8 mouse cellular contexts compared by ENCODE assay signal in the genomic region with DNA sequence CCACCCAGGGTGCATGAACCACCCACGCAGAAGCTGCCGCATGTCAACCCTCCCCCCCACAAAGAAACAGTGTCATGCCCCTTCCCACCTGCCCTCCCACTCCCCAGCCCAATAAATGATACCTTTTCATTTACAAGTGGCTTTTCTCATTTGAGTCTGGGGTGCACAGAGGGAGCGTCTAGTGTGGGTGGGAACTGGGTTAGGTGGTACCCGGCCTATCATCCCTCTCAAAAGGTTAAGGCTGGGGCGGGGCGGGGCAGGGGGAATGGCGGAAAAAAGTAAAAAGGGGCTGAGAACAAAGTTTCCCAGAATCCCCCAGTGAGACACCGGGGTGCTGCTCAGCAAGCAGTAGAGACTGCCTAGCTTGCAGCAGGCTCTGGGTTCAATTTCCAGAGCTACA. TPM values are rescaled to one million over a fixed set of nuclear protein-coding genes. Genes with fewer than 3 reads are reported as not detected.
DNase-seq lines count a peak whose midpoint lies in the region; ATAC-seq and TF ChIP-seq lines count a peak whose summit lies in the region.
"Had no signal": no experiment of that assay in that cellular context is flagged by ENCODE, and none has a peak within 500 bp of the region (broad histone marks: within the 10 kb centered on the region; RNA-seq: fewer than 3 reads in every experiment).

No protein-coding gene starts in this region.

- in situ Hi-C loops in CH12.LX (cut with MboI; ENCODE audit: low pct_ligation_motif_present, low pct_unique_long_range_greater_than_20kb, low sequenced_read_pairs) = loop anchor here (5.0 kb wide), 1 partner anchor 38 kb away; no protein-coding TSS in a partner anchor

- H3K79me2 ChIP-seq in CH12.LX (replicated peaks; ENCODE audit: control insufficient read depth, extremely low read depth, insufficient read depth, poor library complexity, severe bottlenecking) = no peaks in the 10 kb centered on the region

- H3K4me3 ChIP-seq in CH12.LX (replicated peaks in 1 of 3; ENCODE audit: low read depth in 2 of 3, low read length in 2 of 3, poor library complexity in 1 of 3) = peak overlapping the region in 2 of 3 experiments; percentile 52 to 54
- H3K4me3 ChIP-seq in ES-Bruce4 (ENCODE audit: low read depth, low read length) = peak overlapping the region; percentile 49
- H3K4me3 ChIP-seq in hindbrain, embryonic 11.5 days (ENCODE audit: low read depth, low read length) = no peak overlapping the region
- no peak overlapping the region for H3K4me3 ChIP-seq in liver, embryonic 15.5 days (replicated peaks)

- WGBS in hindbrain, embryonic 11.5 days = under 1% methylated on average over 6 of the region's 8 CpGs
- WGBS in liver, embryonic 15.5 days (ENCODE audit: insufficient replicate concordance) = 3% methylated on average over 8 of the region's 8 CpGs

- no peak for TF ChIP-seq CTCF in CH12.LX (conservative IDR thresholded peaks at IDR 0.05 in 1 of 2, IDR thresholded peaks at IDR 0.05 in 1 of 2; ENCODE audit: low read depth in 2 of 2, low read length in 2 of 2)
- TF ChIP-seq CTCF in ES-Bruce4 (IDR thresholded peaks at IDR 0.05; ENCODE audit: low read depth, low read length) = no peak

- H3K9me3 ChIP-seq in CH12.LX (replicated peaks; ENCODE audit: low read length) = no peaks in the 10 kb centered on the region
- H3K9me3 ChIP-seq in ES-Bruce4 (replicated peaks; ENCODE audit: control insufficient read depth, insufficient read depth, low read length, poor library complexity, severe bottlenecking) = no peaks in the 10 kb centered on the region
- no peaks in the 10 kb centered on the region for H3K9me3 ChIP-seq in hindbrain, embryonic 11.5 days (ENCODE audit: control insufficient read depth, low read length)
- H3K9me3 ChIP-seq in liver, embryonic 15.5 days (replicated peaks) = no peaks in the 10 kb centered on the region

- no peak for TF ChIP-seq POLR2A in CH12.LX (IDR thresholded peaks at IDR 0.05; ENCODE audit: low read depth, low read length)
- no peak for TF ChIP-seq POLR2A in ES-Bruce4 (IDR thresholded peaks at IDR 0.05; ENCODE audit: insufficient read depth, low read length)

- H3K27ac ChIP-seq in CH12.LX (ENCODE audit: insufficient read depth, low read depth) = no peak overlapping the region
- H3K27ac ChIP-seq in ES-Bruce4 (ENCODE audit: insufficient read depth, low read length) = peak overlapping the region; percentile 89
- no peak overlapping the region for H3K27ac ChIP-seq in hindbrain, embryonic 11.5 days (ENCODE audit: low read depth, low read length)
- H3K27ac ChIP-seq in liver, embryonic 15.5 days (replicated peaks) = no peak overlapping the region

- DNase-seq in CH12.LX (ENCODE audit: extremely low read depth) (no peak), adipocyte (ENCODE audit: low spot score) (no peak)
- DNase-seq in hindbrain, embryonic 11.5 days (ENCODE audit: low spot score) = no peak
- DNase-seq in cerebellum, postnatal 10 days = no peak
- no peak for DNase-seq in thymus, postnatal 25 days
- DNase-seq: gastrocnemius, postnatal 14 days had no signal

- no peak for TF ChIP-seq RAD21 in CH12.LX (IDR thresholded peaks at IDR 0.05; ENCODE audit: low read depth, low read length)

- TF ChIP-seq EP300 in CH12.LX (IDR thresholded peaks at IDR 0.05; ENCODE audit: low read length) (no peak), ES-Bruce4 (IDR thresholded peaks at IDR 0.05; ENCODE audit: insufficient read depth, low read depth, low read length) (no peak)

- H3K27me3 ChIP-seq in CH12.LX (replicated peaks) = no peaks in the 10 kb centered on the region
- no peaks in the 10 kb centered on the region for H3K27me3 ChIP-seq in ES-Bruce4 (ENCODE audit: control insufficient read depth, insufficient read depth, low read length, poor library complexity, severe bottlenecking)
- H3K27me3 ChIP-seq in hindbrain, embryonic 11.5 days (ENCODE audit: control insufficient read depth, insufficient read depth, low read length) = peaks cover 30% of the 10 kb centered on the region
- H3K27me3 ChIP-seq in liver, embryonic 15.5 days = peaks cover 87% of the 10 kb centered on the region

- H3K4me1 ChIP-seq in CH12.LX (ENCODE audit: control insufficient read depth in 1 of 2, insufficient read depth in 2 of 2) (peaks cover 16 to 32% of the 10 kb centered on the region in 2 experiments), ES-Bruce4 (ENCODE audit: control insufficient read depth, insufficient read depth, low read length) (peaks cover 11% of the 10 kb centered on the region)
- peaks cover 8% of the 10 kb centered on the region for H3K4me1 ChIP-seq in hindbrain, embryonic 11.5 days (replicated peaks; ENCODE audit: control insufficient read depth, insufficient read depth, low read length)
- no peaks in the 10 kb centered on the region for H3K4me1 ChIP-seq in liver, embryonic 15.5 days (replicated peaks)

- ATAC-seq in hindbrain, embryonic 11.5 days (ENCODE audit: low FRiP score) = peak; percentile 25; the same call in 1 of the 2 replicates
- ATAC-seq in liver, embryonic 15.5 days (ENCODE audit: insufficient read depth) = no peak

- peak overlapping the region; percentile 81 for H3K4me2 ChIP-seq in CH12.LX (ENCODE audit: insufficient read depth, low read depth, poor library complexity, severe bottlenecking)
- peak overlapping the region; percentile 43 for H3K4me2 ChIP-seq in hindbrain, embryonic 11.5 days (replicated peaks; ENCODE audit: low read depth, low read length)
- peak overlapping the region; percentile 45 for H3K4me2 ChIP-seq in liver, embryonic 15.5 days

- H3K9ac ChIP-seq in CH12.LX (ENCODE audit: insufficient read depth, low read depth) = peak overlapping the region; percentile 57
- peak overlapping the region; percentile 38 for H3K9ac ChIP-seq in ES-Bruce4 (ENCODE audit: low read depth, poor library complexity, severe bottlenecking)
- no peak overlapping the region for H3K9ac ChIP-seq in hindbrain, embryonic 11.5 days (ENCODE audit: low read depth, low read length)
- no peak overlapping the region for H3K9ac ChIP-seq in liver, embryonic 15.5 days

- H3K36me3 ChIP-seq in CH12.LX (replicated peaks in 1 of 2; ENCODE audit: control insufficient read depth in 1 of 2, insufficient read depth in 1 of 2, low read length in 1 of 2) = peaks cover 0 to 9% of the 10 kb centered on the region in 2 experiments
- no peaks in the 10 kb centered on the region for H3K36me3 ChIP-seq in ES-Bruce4 (ENCODE audit: control insufficient read depth, insufficient read depth, low read length, poor library complexity, severe bottlenecking)
- no peaks in the 10 kb centered on the region for H3K36me3 ChIP-seq in hindbrain, embryonic 11.5 days (ENCODE audit: control insufficient read depth, insufficient read depth, low read length)
- no peaks in the 10 kb centered on the region for H3K36me3 ChIP-seq in liver, embryonic 15.5 days (replicated peaks)

- dilution Hi-C loops in CH12.LX (cut with MboI; ENCODE audit: extremely low pct_ligation_motif_present, extremely low pct_unique_long_range_greater_than_20kb, low sequenced_read_pairs) = no loop called here

TF ChIP-seq in CH12.LX, 34 proteins besides CTCF, POLR2A, EP300 and RAD21:
- TF ChIP-seq ZNF384 (IDR thresholded peaks at IDR 0.05; ENCODE audit: low read depth, low read length) (no peak), GABPA (IDR thresholded peaks at IDR 0.05; ENCODE audit: insufficient replicate concordance, low read depth, low read length) (no peak), IRF4 (IDR thresholded peaks at IDR 0.05; ENCODE audit: low read depth, low read length) (no peak), SMC3 (IDR thresholded peaks at IDR 0.05; ENCODE audit: low read depth, low read length) (no peak)

RNA-seq across cellular contexts. Expression of a gene that starts 14.2 kb away (rescaled TPM):
- total RNA-seq in CH12.LX (2012; rRNA removed) (1.4 and 1.7 TPM in 2 replicates), CH12.LX (2014; rRNA removed) (0.18 and 0.31 TPM in 2 replicates)
- polyA plus RNA-seq in CH12.LX (2012; ENCODE audit: insufficient read length, low read depth) (3.4 and 5.6 TPM in 2 replicates), ES-Bruce4 (2011; ENCODE audit: insufficient read depth, insufficient read length, low read depth, missing spikeins) (12.3 and 15.5 TPM in 2 replicates)
- polyA plus RNA-seq in hindbrain, embryonic 11.5 days (2014; fragmentation: Nextera tagmentation; extraction: Ambion mirVana) = 1.4 and 2.1 TPM in 2 replicates
- polyA plus RNA-seq in liver, embryonic 15.5 days (2015; fragmentation: Nextera tagmentation; extraction: Ambion mirVana) = 0.05 TPM in 2 replicates

RNA-seq across cellular contexts. Expression of a gene that starts 32.4 kb away (rescaled TPM):
- total RNA-seq in CH12.LX (2012; rRNA removed) (194 and 200 TPM in 2 replicates), CH12.LX (2014; rRNA removed) (133 and 175 TPM in 2 replicates)
- polyA plus RNA-seq in CH12.LX (2012; ENCODE audit: insufficient read length, low read depth) (239 and 253 TPM in 2 replicates), ES-Bruce4 (2011; ENCODE audit: insufficient read depth, insufficient read length, low read depth, missing spikeins) (0.97 and 1.1 TPM in 2 replicates)
- 0.28 and 0.66 TPM in 2 replicates for polyA plus RNA-seq in hindbrain, embryonic 11.5 days (2014; fragmentation: Nextera tagmentation; extraction: Ambion mirVana)
- 13.8 and 14.2 TPM in 2 replicates for polyA plus RNA-seq in liver, embryonic 15.5 days (2015; fragmentation: Nextera tagmentation; extraction: Ambion mirVana)
- total RNA-seq: gastrocnemius, postnatal 14 days had no signal

RNA-seq across cellular contexts. Expression of a gene that starts 50.9 kb away (rescaled TPM):
- total RNA-seq in CH12.LX (2012; rRNA removed) = 36.8 and 50.0 TPM in 2 replicates
- 13.9 and 14.2 TPM in 2 replicates for total RNA-seq in CH12.LX (2014; rRNA removed)
- 40.5 and 43.8 TPM in 2 replicates for polyA plus RNA-seq in CH12.LX (2012; ENCODE audit: insufficient read length, low read depth)
- 67.6 and 95.7 TPM in 2 replicates for polyA plus RNA-seq in ES-Bruce4 (2011; ENCODE audit: insufficient read depth, insufficient read length, low read depth, missing spikeins)
- 70.8 and 72.7 TPM in 2 replicates for polyA plus RNA-seq in hindbrain, embryonic 11.5 days (2014; fragmentation: Nextera tagmentation; extraction: Ambion mirVana)
- polyA plus RNA-seq in liver, embryonic 15.5 days (2015; fragmentation: Nextera tagmentation; extraction: Ambion mirVana) = 45.9 and 47.1 TPM in 2 replicates

RNA-seq across cellular contexts. Expression of a gene that starts 56.0 kb away (rescaled TPM):
- total RNA-seq in CH12.LX (2012; rRNA removed) = 103 and 131 TPM in 2 replicates
- total RNA-seq in CH12.LX (2014; rRNA removed) = 44.2 and 49.3 TPM in 2 replicates
- polyA plus RNA-seq in CH12.LX (2012; ENCODE audit: insufficient read length, low read depth) = 61.4 and 67.6 TPM in 2 replicates
- polyA plus RNA-seq in ES-Bruce4 (2011; ENCODE audit: insufficient read depth, insufficient read length, low read depth, missing spikeins) = 81.9 and 86.6 TPM in 2 replicates
- 40.9 and 43.2 TPM in 2 replicates for polyA plus RNA-seq in hindbrain, embryonic 11.5 days (2014; fragmentation: Nextera tagmentation; extraction: Ambion mirVana)
- polyA plus RNA-seq in liver, embryonic 15.5 days (2015; fragmentation: Nextera tagmentation; extraction: Ambion mirVana) = 51.9 and 54.8 TPM in 2 replicates

Comparison
In these comparisons a context has a peak if more than half of its experiments do, and no peak if none do; other contexts are left out.
1. H3K4me3 ChIP-seq: peak in CH12.LX (2 of 3) and ES-Bruce4 (single experiment); none in hindbrain, embryonic 11.5 days (single experiment) and liver, embryonic 15.5 days (single experiment).
2. H3K9ac ChIP-seq: peak in CH12.LX (single experiment) and ES-Bruce4 (single experiment); none in hindbrain, embryonic 11.5 days (single experiment) and liver, embryonic 15.5 days (single experiment).
3. RNA of a gene that starts 32.4 kb away (polyA plus RNA-seq): 239 to 253 TPM in CH12.LX; 13.8 to 14.2 TPM in liver, embryonic 15.5 days, 0.97 to 1.1 TPM in ES-Bruce4 and 0.28 to 0.66 TPM in hindbrain, embryonic 11.5 days; every median in the first group is over 10 times any median in the second.
4. Peak in every context shown above with its lines, with median percentiles within 50 percentile points of each other: H3K4me2 ChIP-seq.